Mouse (Mus musculus) cerebellum, postnatal 14 days (tissue): ENCODE results near the gene H2-Q10.
A peak's percentile ranks its signal among the peaks of the same experiment; 100 is the strongest.
"Not testable (repeated sequence)": the region's sequence is repeated elsewhere in the genome, so short reads cannot be mapped to it uniquely, and the experiment has no call there.

Source experiments
- DNase-seq, 2 experiments: peaks; one replicate each; pipeline ENCODE4 v3.0.0; 2021; ENCODE audit warnings: mixed read lengths in 2 of 2

H2-Q10 gene

GRCm38 (mm10) chr17:35469842-35470751, at the start of gene H2-Q10:
Gene H2-Q10 (plus strand): TSS chr17:35470089.
- no peak for DNase-seq

GRCm38 (mm10) chr17:35420206-35420810, 49.6 kb upstream of the H2-Q10 start:
- DNase-seq = peak; percentile 45 to 81

- DNase-seq = not testable (repeated sequence)
These were observed 48.6 kb upstream of the H2-Q10 start for GRCm38 (mm10) chr17:35421331-35421730.

GRCm38 (mm10) chr17:35422360-35422759, 47.5 kb upstream of the H2-Q10 start:
- DNase-seq = not testable (repeated sequence)

- not testable (repeated sequence) for DNase-seq
These were observed 46.6 kb upstream of the H2-Q10 start for GRCm38 (mm10) chr17:35423131-35423810.

GRCm38 (mm10) chr17:35424106-35424505, 45.8 kb upstream of the H2-Q10 start:
- not testable (repeated sequence) for DNase-seq

- DNase-seq = peak; percentile 62 to 75
These were observed 45.1 kb upstream of the H2-Q10 start, which contains the start of gene H2-Q6 for GRCm38 (mm10) chr17:35424624-35425416. Gene H2-Q6 (plus strand): TSS chr17:35424850.

- not testable (repeated sequence) for DNase-seq
These were observed 44.4 kb upstream of the H2-Q10 start for GRCm38 (mm10) chr17:35425474-35425873.

- DNase-seq = not testable (repeated sequence)
These were observed 41.0 kb upstream of the H2-Q10 start for GRCm38 (mm10) chr17:35428883-35429282.

- not testable (repeated sequence) for DNase-seq
These were observed 39.2 kb upstream of the H2-Q10 start for GRCm38 (mm10) chr17:35430671-35431070.

- DNase-seq = not testable (repeated sequence)
These were observed 37.7 kb upstream of the H2-Q10 start for GRCm38 (mm10) chr17:35432167-35432566.

- DNase-seq = peak; percentile 28 to 76
These were observed 35.1 kb upstream of the H2-Q10 start for GRCm38 (mm10) chr17:35434836-35435235.

GRCm38 (mm10) chr17:35435577-35435976, 34.3 kb upstream of the H2-Q10 start:
- not testable (repeated sequence) for DNase-seq

GRCm38 (mm10) chr17:35437386-35437936, 32.4 kb upstream of the H2-Q10 start:
- not testable (repeated sequence) for DNase-seq

GRCm38 (mm10) chr17:35438395-35438794, 31.5 kb upstream of the H2-Q10 start:
- DNase-seq = not testable (repeated sequence)

- DNase-seq = peak; percentile 84 to 87
These were observed 31.0 kb upstream of the H2-Q10 start, which contains the start of gene H2-Q7 for GRCm38 (mm10) chr17:35438885-35439284. Gene H2-Q7 (plus strand): TSS chr17:35439155.

GRCm38 (mm10) chr17:35439295-35439747, 30.6 kb upstream of the H2-Q10 start:
- DNase-seq = peak; percentile 28 to 38

GRCm38 (mm10) chr17:35439925-35440645, 29.8 kb upstream of the H2-Q10 start:
- DNase-seq = not testable (repeated sequence)

- not testable (repeated sequence) for DNase-seq
These were observed 27.5 kb upstream of the H2-Q10 start for GRCm38 (mm10) chr17:35442376-35442775.

- not testable (repeated sequence) for DNase-seq
These were observed 25.4 kb upstream of the H2-Q10 start for GRCm38 (mm10) chr17:35444510-35444909.

- not testable (repeated sequence) for DNase-seq
These were observed 11.6 kb upstream of the H2-Q10 start for GRCm38 (mm10) chr17:35458247-35458646.
